Mouse (Mus musculus): ENCODE results near the gene Mta3.
"Not testable (repeated sequence)": the region's sequence is repeated elsewhere in the genome, so short reads cannot be mapped to it uniquely, and the experiment has no call there.

The Mta3 gene

DNA sequence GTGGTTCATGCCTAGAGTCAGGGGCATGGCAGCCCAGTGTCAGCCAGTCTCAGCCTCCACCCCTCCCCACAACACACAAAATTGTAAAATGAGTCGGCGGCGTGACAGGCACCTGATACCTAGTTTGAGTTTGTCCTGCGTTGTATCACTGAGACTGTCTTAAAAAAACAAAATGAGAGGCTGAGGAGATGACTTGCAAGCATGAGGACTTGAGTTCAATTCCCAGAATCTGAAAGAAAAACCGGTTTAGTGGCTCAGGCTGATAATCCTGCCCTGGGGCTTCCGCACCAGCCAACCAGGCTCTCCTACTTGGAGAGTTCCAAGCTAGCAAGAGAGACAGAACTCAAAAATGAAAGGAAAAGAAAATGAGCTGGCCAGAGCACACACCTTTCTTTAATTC is 2.9 kb downstream of the Mta3 start:
- no peak for DNase-seq (ENCODE audit: low read depth, low spot score)

GRCm38 (mm10) chr17:83709517-83709916 is 3.6 kb downstream of the Mta3 start:
- DNase-seq (ENCODE audit: low read depth, low spot score), result not testable (repeated sequence)

DNA sequence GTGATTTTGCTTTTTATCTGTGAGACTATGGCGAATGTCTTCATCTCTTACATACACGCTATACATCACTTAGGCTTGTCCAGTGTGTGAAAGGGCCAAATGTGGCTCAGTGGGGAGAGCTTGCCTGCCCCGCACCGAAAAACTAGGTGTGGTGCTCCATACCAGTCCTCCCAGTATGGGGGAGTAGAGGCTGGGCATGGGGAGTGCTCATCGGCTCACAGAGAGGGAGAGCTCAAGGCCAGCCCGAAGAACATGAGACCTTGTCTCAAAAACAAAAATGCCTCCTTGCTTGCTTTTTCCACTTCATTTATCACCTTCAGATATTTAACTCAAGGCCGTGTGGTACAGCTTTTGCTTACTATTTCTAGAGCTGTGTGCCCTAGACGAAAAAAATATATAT is 4.7 kb downstream of the Mta3 start:
- no peak for DNase-seq (ENCODE audit: low read depth, low spot score)

- DNase-seq (ENCODE audit: low read depth, low spot score), result no peak
Observed at GRCm38 (mm10) chr17:83712341-83712740, 6.4 kb downstream of the Mta3 start.

- no peak for DNase-seq (ENCODE audit: low read depth, low spot score)
Observed at GRCm38 (mm10) chr17:83720449-83720848, 14.5 kb downstream of the Mta3 start.

- DNase-seq (ENCODE audit: low read depth, low spot score), result no peak
Observed at GRCm38 (mm10) chr17:83721157-83721556, 15.2 kb downstream of the Mta3 start.

- DNase-seq (ENCODE audit: low read depth, low spot score), result no peak
Observed at GRCm38 (mm10) chr17:83723064-83723463, 17.1 kb downstream of the Mta3 start.

GRCm38 (mm10) chr17:83726496-83726895 is 20.5 kb downstream of the Mta3 start:
- no peak for DNase-seq (ENCODE audit: low read depth, low spot score)

DNA sequence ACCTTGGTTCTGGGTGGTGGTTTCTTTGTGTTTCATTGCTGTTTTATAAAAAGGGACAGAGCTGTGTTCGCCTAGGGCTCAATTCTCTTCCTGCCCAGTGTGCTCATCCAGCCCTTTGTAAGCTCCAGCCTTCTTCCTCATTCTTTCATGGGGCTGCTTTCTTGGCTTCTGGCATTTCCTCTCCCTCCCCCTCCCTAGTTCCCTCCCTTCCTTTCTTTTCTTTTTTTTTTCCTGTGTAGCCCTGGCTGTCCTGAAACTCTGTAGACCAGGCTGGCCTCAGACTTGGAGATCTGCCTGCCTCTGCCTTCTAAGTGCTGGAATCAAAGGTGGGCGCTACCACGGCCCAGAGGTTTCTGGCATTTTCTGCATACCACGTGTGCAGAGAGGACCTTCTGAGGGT is 21.7 kb downstream of the Mta3 start:
- no peak for DNase-seq (ENCODE audit: low read depth, low spot score)

DNA sequence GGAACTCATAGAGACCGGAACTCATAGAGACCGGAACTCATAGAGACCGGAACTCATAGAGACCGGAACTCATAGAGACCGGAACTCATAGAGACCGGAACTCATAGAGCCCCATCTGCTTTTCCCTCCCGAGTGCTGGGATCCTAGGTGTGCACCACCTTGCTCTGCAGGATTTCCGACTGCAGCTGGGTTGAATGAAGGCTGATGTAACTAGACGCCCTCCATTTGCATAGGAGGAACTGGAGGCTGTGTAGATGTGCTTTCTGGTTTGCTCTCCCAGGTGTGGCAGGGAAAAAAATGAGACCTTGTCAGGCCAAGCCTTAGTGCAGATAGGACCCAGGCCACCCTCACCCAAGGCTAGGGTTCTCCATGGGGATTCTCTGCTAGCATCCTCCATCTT is 23.1 kb downstream of the Mta3 start:
- DNase-seq (ENCODE audit: low read depth, low spot score), result no peak

GRCm38 (mm10) chr17:83730123-83730522 is 24.2 kb downstream of the Mta3 start:
- DNase-seq (ENCODE audit: low read depth, low spot score), result no peak

DNA sequence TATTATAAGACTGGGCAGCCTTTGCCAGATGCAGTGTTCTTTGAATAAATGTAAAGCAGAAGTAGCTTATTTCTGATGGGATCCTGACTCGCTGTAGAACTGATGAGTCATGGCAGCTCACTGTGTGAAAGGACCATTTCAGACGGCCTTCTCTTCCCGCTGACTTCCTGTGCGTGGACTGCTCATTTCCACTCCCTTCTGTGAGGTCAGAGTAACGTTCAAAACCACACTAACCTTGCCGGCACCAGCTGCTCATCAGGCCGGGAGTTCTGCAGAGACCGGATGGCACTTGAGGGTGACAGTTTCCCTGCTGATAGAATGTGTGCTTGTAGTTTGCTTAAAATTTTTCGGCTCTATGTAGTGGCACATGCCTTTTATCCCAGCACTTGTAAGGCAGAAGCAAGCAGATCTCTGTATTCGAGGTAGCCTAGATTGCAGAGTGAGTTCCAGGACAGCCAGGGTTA is 26.2 kb downstream of the Mta3 start:
- DNase-seq (ENCODE audit: low read depth, low spot score), result peak; percentile 32

GRCm38 (mm10) chr17:83732801-83733200 is 26.8 kb downstream of the Mta3 start:
- peak; percentile 59 for DNase-seq (ENCODE audit: low read depth, low spot score)

GRCm38 (mm10) chr17:83736701-83737100 is 30.7 kb downstream of the Mta3 start:
- DNase-seq (ENCODE audit: low read depth, low spot score), result no peak

DNA sequence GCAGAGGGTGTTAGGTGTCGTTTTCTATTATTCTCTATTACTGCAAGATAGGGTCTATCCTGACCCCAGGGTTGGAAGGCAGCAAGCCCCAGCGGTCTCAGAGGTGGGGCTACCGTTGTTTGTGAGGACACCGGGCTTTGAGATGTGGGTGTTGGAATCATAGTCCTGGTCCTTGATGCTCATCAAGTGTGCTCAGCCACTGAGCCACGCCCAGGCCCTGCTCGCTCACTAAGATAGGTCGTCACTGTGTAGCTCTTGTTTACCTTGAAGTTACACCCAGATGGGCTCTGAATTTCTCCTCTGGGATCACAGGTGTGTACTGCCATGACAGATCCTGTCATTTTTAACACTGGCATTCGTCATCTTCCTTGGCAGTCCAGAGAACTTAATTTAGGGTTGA is 31.8 kb downstream of the Mta3 start:
- DNase-seq (ENCODE audit: low read depth, low spot score), result no peak

DNA sequence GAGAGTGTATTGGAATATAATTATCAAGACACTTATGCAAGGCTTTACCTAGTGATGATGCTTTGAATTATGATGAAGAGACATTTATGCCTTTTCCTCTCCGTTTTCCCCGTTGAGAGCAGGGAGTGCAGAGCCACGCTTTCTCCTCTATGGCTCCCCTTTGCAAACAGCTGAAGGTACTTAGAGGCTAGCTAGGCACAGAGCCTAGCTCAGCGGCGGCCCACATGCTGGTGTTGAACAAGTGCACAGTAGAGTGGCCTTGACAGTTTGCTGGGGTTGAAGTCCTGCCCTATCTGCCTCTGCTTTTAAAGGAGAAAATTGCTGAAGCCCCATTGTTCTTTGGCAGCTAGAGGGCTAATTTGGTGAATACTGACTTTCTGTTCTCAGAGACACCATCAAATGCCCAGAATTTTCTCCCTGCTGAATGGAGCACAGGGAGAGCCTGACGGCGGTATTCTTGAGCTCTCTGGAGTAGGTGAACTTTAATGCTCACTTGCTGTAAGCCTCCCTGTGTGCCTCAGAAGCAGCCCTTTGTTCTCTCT is 34.2 kb downstream of the Mta3 start:
- DNase-seq (ENCODE audit: low read depth, low spot score), result no peak

- DNase-seq (ENCODE audit: low read depth, low spot score), result no peak
Observed at GRCm38 (mm10) chr17:83741243-83741642, 35.3 kb downstream of the Mta3 start.

- no peak for DNase-seq (ENCODE audit: low read depth, low spot score)
Observed at GRCm38 (mm10) chr17:83744231-83744824, 38.4 kb downstream of the Mta3 start.

GRCm38 (mm10) chr17:83747405-83748160 is 41.6 kb downstream of the Mta3 start:
- DNase-seq (ENCODE audit: low read depth, low spot score), result no peak

- DNase-seq (ENCODE audit: low read depth, low spot score), result no peak
Observed at GRCm38 (mm10) chr17:83750216-83750950, 44.4 kb downstream of the Mta3 start.

- DNase-seq (ENCODE audit: low read depth, low spot score), result no peak
Observed at GRCm38 (mm10) chr17:83753112-83753899, 47.3 kb downstream of the Mta3 start.

DNA sequence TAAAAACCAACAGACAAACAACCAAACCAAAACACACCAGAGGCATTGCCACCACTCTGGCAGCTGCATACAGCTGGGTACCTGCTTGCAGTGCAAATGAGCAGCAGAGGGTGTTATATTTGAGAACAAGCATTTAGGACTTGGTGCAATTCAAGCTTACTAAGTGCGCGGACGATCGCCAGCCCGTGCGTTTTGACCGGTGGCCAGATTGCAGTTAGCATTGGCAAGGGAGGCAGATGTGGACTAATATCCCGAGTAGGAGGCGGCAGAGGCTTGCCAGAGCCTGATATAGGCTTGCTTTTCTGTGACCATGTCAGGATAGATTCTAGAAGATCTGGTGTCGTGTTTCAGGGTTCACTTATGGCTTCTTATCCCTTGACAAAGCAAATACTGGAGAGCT is 52.1 kb downstream of the Mta3 start:
- no peak for DNase-seq (ENCODE audit: low read depth, low spot score)

Measured in mesoderm, embryonic 11.5 days (tissue).